Mouse (Mus musculus): ENCODE measurements around the gene Pelp1.

GRCm38 (mm10) chr11:70372396-70372795 lies 37.4 kb downstream of the Pelp1 start:
- TF ChIP-seq CTCF (conservative IDR thresholded peaks at IDR 0.05; ENCODE audit: low read length) (no peak), POU5F1 (IDR thresholded peaks at IDR 0.05; ENCODE audit: borderline replicate concordance, low read length) (no peak), NANOG (IDR thresholded peaks at IDR 0.05; ENCODE audit: borderline replicate concordance, low read length) (no peak)
